Mouse (Mus musculus): Measurements from ENCODE around the gene Sult1c1.
"Not testable (repeated sequence)": the region's sequence is repeated elsewhere in the genome, so short reads cannot be mapped to it uniquely, and the experiment has no call there.

Gene Sult1c1

DNA sequence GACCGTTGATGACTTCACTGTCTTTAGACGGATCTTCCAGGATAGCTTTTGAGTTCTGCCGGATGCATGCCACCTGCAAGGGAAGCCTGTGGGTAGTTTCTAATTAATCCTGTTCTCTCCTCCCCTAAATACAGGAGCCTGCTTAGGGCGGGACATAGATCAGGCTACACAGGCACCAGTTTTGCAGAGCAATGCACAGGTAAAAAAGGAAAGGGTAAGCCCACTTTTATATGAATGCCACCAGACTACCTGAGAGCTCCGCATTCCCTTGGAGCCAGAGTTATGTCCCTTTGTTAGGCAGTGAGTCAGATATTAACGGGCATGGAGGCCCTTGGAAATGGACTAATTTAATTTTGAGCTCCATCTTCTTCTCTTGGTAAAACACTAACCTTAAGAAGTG, at the start of gene Sult1c1:
Gene Sult1c1 (minus strand): TSS at position 101 of the 400 bp plus-strand sequence.
- DNase-seq (ENCODE audit: extremely low read depth, low read depth), result no peak

DNA sequence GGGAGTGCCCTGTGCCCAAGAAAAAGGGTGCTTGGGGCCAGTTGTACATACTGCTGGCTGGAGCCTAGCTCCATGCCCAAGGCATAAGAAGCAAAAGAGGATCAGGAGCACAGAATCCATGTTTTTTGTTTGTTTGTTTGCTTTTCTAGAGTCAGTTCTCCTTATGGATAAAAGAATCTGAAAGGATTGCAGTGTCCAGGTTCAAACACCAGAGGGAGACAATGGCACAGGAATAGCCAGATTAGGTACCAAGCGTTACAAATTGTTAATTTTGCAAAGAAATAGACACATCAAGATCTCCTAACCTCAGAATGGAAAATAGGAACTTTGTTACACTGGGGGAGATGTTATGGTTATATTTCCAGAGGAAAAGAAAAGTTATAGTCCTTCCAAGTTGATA, 23.7 kb upstream of the Sult1c1 start:
- DNase-seq (ENCODE audit: extremely low read depth, low read depth), result no peak

DNA sequence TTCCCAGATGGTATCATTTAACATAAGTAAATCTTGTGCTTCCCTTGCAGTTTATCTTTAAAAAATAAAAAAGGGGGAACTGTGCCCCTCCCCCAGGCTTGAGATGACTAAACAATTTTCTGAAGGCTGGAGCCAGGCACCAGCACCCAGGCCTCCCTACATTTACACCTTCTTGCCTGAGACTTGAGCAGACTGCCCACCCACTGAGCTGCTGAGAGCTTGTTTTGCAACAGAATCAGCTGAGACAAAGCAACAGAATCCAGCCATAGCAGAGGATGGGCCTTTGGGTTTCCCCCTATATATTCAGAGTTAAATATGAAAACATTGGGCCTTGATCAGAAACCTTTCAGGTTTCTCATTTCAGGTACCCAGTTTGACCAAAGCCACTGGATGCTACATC, 20.7 kb upstream of the Sult1c1 start:
- DNase-seq (ENCODE audit: extremely low read depth, low read depth), result no peak

DNA sequence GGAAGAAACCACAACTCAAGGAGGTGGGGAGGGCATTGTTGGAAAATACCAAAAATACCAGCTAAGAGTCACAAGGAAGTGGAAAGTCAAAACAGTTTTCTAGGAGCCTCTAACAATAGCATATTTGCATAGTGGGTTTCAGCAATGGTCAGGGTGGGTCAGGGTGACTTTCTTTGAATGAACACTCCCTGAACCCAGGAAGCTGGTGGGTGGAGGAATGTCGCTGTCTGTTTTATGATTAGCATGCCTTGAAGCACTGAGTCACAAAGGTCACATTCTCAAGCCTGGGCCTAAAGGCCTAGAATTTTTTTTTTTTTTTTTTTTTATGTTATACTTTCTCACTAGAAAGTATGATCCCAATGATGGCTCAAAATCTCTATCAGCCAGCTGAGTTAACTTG, 20.1 kb upstream of the Sult1c1 start:
- not testable (repeated sequence) for DNase-seq (ENCODE audit: extremely low read depth, low read depth)

DNA sequence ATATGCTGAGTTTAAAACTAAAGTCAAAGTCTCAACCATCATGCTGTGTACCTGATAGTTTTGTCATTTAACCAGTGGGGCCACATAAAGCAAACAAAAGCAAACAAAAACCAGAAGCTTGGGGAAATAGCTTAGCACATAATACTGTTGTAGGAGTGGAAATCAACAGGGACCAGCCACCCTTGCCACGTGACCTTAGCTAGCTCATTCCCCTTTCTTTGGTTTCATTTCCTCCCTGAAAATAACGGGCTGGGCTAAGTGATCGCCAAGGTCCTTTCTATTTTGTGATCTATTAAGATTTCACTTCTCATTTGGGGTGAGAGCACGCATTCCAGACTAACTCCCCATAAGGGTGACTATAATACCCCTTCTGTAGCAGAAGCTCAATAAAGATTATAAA, 13.0 kb upstream of the Sult1c1 start:
- DNase-seq (ENCODE audit: extremely low read depth, low read depth), result no peak

DNA sequence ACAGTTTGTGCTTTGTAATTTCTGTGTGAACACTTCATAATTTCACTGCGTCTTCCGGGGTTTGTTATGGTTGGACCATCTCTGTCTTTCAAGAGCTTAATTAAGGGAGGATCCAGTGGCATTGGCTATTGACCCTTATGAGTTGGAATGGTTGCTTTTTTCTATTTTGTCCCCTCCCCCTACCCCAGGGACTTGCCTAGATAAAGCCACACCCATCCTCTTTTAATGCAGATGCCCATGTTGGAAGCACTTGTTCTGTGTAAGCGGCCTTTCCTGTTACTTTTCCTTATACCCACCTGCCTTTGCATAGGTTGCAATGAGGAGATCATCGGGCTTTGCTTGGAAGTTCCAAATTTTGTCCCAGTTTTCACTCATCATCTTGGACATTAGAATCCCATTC, 16.9 kb downstream of the Sult1c1 start:
- no peak for DNase-seq (ENCODE audit: extremely low read depth, low read depth)

DNA sequence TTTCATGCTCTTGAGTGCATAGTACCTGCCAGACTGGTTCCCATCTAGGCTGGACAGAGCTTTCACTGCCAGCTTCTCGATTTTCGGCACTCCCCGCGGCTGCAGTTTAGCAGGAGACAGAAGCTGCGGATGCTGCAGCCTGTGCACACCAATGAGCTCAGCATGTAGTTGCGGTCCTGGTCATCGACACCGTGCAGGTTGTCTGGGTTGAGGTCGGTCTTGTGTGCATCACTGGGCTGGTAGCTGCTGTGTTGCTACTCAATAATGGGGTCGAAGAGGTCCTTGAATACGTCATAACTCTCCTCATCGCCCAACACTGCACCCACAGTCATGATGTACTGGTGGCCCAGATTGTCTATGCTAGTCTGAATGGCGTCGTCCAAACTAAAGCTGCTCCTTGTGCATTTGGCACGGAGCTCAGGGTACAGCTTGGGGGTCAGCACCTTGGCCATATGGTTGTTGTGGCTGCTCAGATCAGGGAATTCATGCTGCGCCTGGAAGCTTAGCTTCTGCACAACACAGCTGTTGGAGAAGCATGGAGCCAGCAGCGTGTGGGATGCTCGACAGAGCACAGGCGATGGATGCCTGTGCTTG, 48.8 kb downstream of the Sult1c1 start:
- DNase-seq (ENCODE audit: extremely low read depth, low read depth), result no peak

DNA sequence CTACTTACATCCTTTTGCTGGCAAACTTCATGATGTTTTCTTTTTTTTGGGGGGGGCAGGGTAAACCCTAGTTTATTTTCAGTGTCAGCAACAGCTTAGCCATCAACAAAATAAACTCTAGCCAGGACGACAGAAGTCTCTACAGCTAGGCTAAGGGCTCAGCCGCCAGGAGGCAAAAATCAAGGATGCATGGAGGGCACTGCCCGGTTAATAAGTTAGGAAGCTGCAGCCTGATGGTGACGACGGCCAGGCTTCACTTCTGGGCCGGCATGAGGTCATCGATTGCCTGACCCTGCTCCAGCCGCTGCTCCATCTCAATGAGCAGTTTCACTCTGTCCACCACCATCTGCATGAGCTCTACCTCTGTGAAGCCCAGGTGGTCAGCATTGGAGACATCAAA, 49.7 kb downstream of the Sult1c1 start:
- no peak for DNase-seq (ENCODE audit: extremely low read depth, low read depth)
